Mouse (Mus musculus) midbrain, embryonic 13.5 days (tissue): Measurements from ENCODE around the gene Rgs6. TPM values are rescaled to one million over a fixed set of nuclear protein-coding genes. Genes with fewer than 3 reads are reported as not detected.

Experiments used
- ATAC-seq: fragments of 200-750 bp; cut with Nextera tagmentation; 2 replicates; pipeline ENCODE4 v1.8.0; 2017; ENCODE audit warnings: mild to moderate bottlenecking, moderate TSS enrichment, moderate library complexity
- H3K27ac ChIP-seq: fragments of 300-500 bp; sonication (generic); 2 replicates; pipeline ENCODE4 v1.5.1; 2015; ENCODE audit warnings: inconsistent platforms, mild to moderate bottlenecking, moderate library complexity
- H3K27me3 ChIP-seq: fragments of 300-500 bp; sonication (generic); 2 replicates; pipeline ENCODE4 v1.6.1; 2015; ENCODE audit warnings: mild to moderate bottlenecking, inconsistent platforms
- H3K36me3 ChIP-seq: fragments of 300-500 bp; sonication (generic); 2 replicates; pipeline ENCODE4 v1.6.1; 2015; ENCODE audit warnings: mild to moderate bottlenecking, inconsistent platforms
- H3K4me1 ChIP-seq: fragments of 300-500 bp; sonication (generic); replicated peaks from 2 replicates; pipeline ENCODE4 v1.6.1; 2015; ENCODE audit warnings: inconsistent platforms
- H3K4me2 ChIP-seq: fragments of 300-500 bp; sonication (generic); replicated peaks from 2 replicates; pipeline ENCODE4 v1.6.1; 2015; ENCODE audit warnings: moderate library complexity, mild to moderate bottlenecking, inconsistent platforms
- H3K4me3 ChIP-seq: fragments of 300-500 bp; sonication (generic); replicated peaks from 2 replicates; pipeline ENCODE4 v1.5.1; 2015; ENCODE audit warnings: mild to moderate bottlenecking, inconsistent platforms
- H3K9ac ChIP-seq: fragments of 300-500 bp; sonication (generic); replicated peaks from 2 replicates; pipeline ENCODE4 v1.6.1; 2015; ENCODE audit warnings: mild to moderate bottlenecking, inconsistent platforms
- H3K9me3 ChIP-seq: fragments of 300-500 bp; sonication (generic); 2 replicates; pipeline ENCODE4 v1.6.1; 2016; ENCODE audit warnings: mild to moderate bottlenecking, inconsistent platforms
- WGBS: fragments of 180-500 bp; shearing (Covaris S2); methylation state at CpG from one replicate; pipeline ENCODE4 v1.1.7; 2015; 5-methylcytosine and 5-hydroxymethylcytosine counted together
- polyA plus RNA-seq: library from polyadenylated mRNA; unstranded; fragments of >200 nt; fragmentation: Nextera tagmentation; extraction: Ambion mirVana; gene quantifications from 2 replicates; pipeline ENCODE4 v1.2.1, GENCODE M21; 2015

The Rgs6 gene
- polyA plus RNA-seq, 1 experiment from 2014 or later, result 11.6 TPM

DNA sequence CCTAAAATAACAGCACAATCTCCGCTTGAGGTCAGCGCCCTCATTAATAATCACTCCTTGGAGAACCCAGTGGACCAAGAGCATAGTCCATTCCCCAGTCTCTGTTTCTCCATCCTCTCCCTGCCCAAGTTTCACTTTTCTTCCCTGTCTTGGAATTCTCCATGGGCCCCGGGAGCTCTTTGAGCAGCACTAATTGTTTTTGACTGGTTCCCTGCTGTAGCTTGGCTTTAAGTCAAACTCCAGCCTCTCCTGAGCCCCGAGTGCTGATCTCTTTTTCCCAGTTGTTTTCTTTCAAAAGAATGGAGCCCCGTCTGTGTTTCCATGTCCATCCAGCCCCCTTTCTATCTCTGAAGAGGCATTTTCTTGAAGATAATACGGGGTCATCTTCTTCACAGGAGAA lies 12.3 kb downstream of the Rgs6 start:
- Histone ChIP-seq H3K4me1 (0 out of 2 replicates have a peak, but pooled peaks cover 6% of the 10 kb centered on the region), H3K27me3 (no peaks in the 10 kb centered on the region), H3K9ac (no peak overlapping the region), H3K36me3 (no peaks in the 10 kb centered on the region), H3K27ac (no peak overlapping the region), H3K4me2 (no peak overlapping the region), H3K9me3 (no peaks in the 10 kb centered on the region), H3K4me3 (no peak overlapping the region)
- no peak for ATAC-seq
- 43% methylated on average over 6 of the region's 6 CpGs for WGBS

DNA sequence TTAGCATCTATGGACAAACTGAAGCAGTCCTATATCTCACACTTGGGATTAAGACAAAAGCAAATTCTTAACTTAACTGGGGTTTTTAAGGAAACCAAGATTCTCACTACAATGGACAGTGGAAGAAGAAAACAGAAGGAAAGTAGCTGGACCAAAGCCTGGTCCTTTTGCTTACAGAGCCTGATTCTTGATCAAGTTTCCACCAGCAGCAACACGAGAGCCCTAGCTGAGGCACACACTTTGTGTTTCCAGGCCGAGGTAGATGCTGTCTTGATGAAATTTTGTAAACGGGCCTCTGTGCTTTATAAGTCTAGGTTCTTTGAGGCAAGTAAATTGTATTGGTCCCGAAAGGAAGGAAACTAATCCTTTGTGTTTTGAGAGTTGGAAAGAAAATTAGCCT lies 14.7 kb downstream of the Rgs6 start:
- Histone ChIP-seq H3K4me3 (no peak overlapping the region), H3K9me3 (no peaks in the 10 kb centered on the region), H3K27ac (no peak overlapping the region), H3K4me2 (no peak overlapping the region), H3K27me3 (no peaks in the 10 kb centered on the region), H3K36me3 (no peaks in the 10 kb centered on the region), H3K4me1 (0 out of 2 replicates have a peak, but pooled peaks cover 6% of the 10 kb centered on the region), H3K9ac (no peak overlapping the region)
- WGBS, result 71% methylated on average over 4 of the region's 4 CpGs
- ATAC-seq, result no peak

DNA sequence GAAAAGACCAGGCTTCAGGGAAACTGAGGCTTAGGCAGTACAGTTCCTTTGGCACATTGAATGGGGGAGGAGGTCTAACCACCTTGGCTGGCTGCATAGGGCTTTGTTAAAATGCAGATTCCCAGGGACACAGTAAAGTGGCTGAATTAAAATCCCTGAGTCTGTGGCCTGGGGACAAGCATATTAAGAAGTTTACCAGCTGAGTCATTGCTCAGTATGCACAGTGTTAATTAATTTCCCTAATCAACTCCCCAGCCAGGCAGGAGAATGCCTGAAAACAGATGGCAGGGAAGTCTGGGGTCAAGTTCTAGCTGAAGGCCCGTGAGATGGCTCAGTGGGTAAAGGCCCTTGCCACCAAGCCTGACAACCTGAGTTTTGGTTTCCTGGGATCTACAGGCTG lies 15.2 kb downstream of the Rgs6 start:
- no peak for ATAC-seq
- Histone ChIP-seq H3K4me1 (0 out of 2 replicates have a peak, but pooled peaks cover 6% of the 10 kb centered on the region), H3K4me3 (no peak overlapping the region), H3K36me3 (no peaks in the 10 kb centered on the region), H3K9ac (no peak overlapping the region), H3K9me3 (no peaks in the 10 kb centered on the region), H3K27me3 (no peaks in the 10 kb centered on the region), H3K27ac (no peak overlapping the region), H3K4me2 (no peak overlapping the region)
- 44% methylated on average over 1 of the region's 1 CpGs for WGBS

DNA sequence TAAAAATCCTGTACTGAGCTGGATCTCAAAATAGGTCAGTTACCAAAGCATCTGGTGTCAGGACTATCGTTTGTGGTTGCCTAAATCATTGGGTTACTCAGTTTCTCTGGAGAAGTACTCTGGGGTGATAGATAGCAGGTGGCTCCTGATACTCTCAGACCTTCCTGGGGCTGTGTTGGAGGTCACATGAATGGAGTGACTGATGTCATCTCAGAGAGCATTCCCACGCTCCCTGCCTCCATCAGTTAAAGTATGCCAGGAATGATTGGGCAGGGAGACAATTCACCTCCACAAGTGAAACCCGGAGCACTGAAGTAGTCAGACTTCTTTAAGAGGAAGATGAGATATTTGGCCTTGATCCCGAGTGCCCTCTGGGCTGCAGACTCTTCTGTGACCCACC lies 15.9 kb downstream of the Rgs6 start:
- 0 out of 2 replicates have a peak, but pooled peaks cover 6% of the 10 kb centered on the region for H3K4me1 ChIP-seq
- H3K36me3 ChIP-seq, result no peaks in the 10 kb centered on the region
- H3K4me3 ChIP-seq, result no peak overlapping the region
- no peaks in the 10 kb centered on the region for H3K27me3 ChIP-seq
- ATAC-seq, result no peak
- whole genome bisulfite sequencing, result 89% methylated on average over 4 of the region's 4 CpGs
- H3K4me2 ChIP-seq, result no peak overlapping the region
- no peak overlapping the region for H3K27ac ChIP-seq
- H3K9me3 ChIP-seq, result no peaks in the 10 kb centered on the region
- H3K9ac ChIP-seq, result no peak overlapping the region

DNA sequence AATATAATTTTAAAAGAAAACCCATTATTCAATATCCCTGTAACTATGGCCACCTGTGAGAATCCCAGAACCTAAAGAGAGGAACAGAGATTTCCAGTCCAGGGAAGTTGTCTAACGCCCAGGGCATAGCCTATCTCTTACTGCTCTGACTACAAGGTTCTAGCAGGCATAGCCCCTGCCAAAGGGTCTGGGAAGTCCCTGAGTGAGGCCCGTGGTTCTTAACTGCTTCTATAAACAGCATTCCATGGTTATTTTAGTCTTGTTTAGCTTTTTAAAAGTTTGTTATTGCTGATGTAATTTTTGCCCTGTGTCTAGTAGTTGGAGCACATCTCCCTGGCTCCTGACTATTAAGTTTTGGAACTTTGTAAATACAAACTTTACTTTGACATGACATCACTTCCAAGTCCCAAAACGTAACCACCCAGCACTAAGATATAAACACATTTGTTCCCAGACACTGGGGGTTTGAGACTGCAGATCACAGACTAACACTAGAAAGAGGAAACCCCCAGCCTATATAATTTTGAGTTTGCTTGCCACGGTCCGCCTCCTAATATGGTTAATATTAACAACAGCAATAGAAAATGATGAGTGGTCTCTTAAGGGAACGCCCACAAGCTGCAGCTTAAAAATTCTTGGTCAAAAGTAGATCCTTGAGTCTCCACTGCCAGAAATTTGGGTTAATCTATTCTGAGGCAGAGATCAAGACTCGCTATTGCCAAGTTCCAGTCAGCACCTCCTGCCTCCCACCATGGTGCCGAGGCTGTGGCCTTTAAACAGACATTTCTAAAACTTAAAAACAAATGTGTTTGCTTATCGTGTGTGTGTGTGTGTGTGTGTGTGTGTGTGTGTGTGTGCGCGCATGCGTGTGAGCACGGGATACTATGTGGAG lies 24.9 kb downstream of the Rgs6 start:
- 92% methylated on average over 13 of the region's 13 CpGs for WGBS
- peaks cover 13% of the 10 kb centered on the region for H3K4me1 ChIP-seq

DNA sequence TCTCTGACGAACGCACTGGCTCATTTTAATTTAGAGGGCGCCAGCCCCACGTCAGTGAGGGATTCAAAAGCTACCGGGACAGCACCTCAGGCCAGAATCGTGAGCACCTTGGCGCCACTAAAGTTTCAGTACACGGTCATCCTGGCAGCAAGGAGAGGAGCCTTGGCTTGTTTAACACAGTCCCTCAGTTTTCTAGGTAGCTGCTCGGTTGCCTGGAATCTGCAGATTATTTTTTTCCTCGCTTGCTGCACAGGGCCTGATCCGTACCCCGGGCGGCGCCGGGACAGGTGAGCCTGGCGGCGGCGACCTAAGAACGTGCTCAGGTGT lies 28.4 kb downstream of the Rgs6 start:
- peak overlapping the region; percentile 63 for H3K4me3 ChIP-seq
- peaks cover 13% of the 10 kb centered on the region for H3K4me1 ChIP-seq
- no peak for ATAC-seq
- H3K4me2 ChIP-seq, result peak overlapping the region; percentile 89
- peaks cover 46% of the 10 kb centered on the region for H3K27me3 ChIP-seq
- no peaks in the 10 kb centered on the region for H3K36me3 ChIP-seq
- peak overlapping the region; percentile 72 for H3K9ac ChIP-seq
- no peaks in the 10 kb centered on the region for H3K9me3 ChIP-seq
- no peak overlapping the region for H3K27ac ChIP-seq
- WGBS, result 2% methylated on average over 19 of the region's 19 CpGs

More for the DNA sequence above, 24.9 kb downstream of the Rgs6 start:
- Histone ChIP-seq H3K27ac (no peak overlapping the region), H3K9ac (no peak overlapping the region), H3K4me3 (no peak overlapping the region), H3K27me3 (peaks cover 23% of the 10 kb centered on the region), H3K36me3 (no peaks in the 10 kb centered on the region), H3K9me3 (no peaks in the 10 kb centered on the region), H3K4me2 (no peak overlapping the region)
- no peak for ATAC-seq

DNA sequence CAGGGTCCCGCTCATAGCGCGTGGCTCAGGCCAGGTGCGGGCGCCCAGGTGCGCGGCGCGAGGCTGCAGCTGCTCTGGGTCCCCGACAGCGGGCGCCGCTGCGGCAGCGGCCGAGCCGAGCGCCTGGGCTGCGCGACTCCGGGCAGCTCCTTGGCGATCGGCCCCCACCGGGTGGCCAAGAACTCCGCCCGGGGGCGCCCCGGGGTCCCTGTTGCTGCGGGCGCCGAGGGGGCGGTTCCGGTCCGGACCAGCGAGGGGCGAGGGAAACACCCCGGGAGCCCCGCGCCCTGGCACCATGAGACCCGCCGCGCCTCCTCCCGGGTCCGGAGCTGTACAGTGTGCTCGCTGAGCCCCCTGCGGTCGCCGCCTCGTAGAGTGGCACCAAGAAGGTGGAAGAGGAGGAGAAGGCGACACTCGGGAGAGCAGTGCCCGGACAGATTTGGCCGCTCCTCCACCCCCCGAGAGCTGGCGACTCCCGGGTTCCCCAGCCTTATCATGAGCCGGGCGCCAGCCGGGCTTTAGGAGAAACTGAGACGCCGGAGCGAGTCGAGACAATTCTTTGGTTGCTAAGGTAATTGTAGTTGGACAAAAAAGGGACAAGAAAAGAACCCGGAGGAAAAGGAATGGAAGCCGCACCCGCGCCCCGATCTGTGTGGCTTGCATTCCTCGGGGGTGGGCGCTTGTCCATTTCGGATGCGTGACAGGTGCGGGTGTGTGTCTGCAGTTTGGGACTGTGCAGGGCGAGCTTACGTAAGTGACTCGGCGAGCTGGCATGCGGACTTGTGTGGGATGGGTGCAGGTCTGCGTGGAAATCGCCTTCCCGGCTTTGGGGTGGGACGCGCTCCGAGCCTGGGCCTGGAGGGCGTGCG lies 29.0 kb downstream of the Rgs6 start:
- under 1% methylated on average over 86 of the region's 86 CpGs for WGBS
- no peaks in the 10 kb centered on the region for H3K36me3 ChIP-seq
- H3K4me3 ChIP-seq, result peak overlapping the region; percentile 63
- peak; percentile 92 for ATAC-seq
- H3K9me3 ChIP-seq, result no peaks in the 10 kb centered on the region
- H3K4me1 ChIP-seq, result peaks cover 13% of the 10 kb centered on the region
- 0 out of 2 replicates have a peak overlapping the region, but pooled peaks have one; percentile 16 for H3K27ac ChIP-seq
- H3K4me2 ChIP-seq, result peak overlapping the region; percentile 89
- peak overlapping the region; percentile 72 for H3K9ac ChIP-seq
- H3K27me3 ChIP-seq, result peaks cover 46% of the 10 kb centered on the region

DNA sequence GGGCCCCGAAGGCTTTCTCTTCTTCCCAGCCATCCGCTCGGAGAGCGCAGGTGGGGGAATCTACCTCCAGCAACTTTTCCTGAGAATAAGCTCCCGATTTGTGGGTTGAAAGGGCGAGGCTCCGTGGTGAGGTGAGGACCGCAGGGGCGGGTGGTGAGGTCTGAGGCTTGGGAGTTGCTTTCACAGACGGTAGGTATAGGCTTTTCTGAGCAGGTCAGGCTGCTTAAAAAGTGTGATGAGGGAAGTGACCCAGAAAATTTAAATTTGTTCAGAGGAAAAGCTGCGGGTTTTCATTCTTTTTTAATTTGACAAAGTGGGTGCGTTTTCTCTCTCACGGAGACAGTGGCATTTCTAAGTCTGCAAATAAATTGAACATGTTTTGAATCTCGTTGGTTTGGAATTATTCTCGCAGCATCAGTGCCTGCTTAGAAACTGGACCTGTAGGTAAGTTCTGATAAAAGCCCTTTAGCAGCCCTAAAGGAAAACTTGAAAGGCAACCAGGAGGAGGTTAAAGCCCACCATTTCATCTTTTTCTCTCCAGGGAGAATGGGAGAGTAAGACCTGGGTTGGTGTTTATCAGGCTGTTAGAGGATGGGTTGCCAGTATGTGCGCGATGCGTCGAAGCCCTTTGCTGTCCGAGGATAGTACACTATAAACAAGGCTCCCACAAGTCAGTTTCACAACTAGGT lies 29.7 kb downstream of the Rgs6 start:
- H3K9ac ChIP-seq, result peak overlapping the region; percentile 72
- H3K27ac ChIP-seq, result no peak overlapping the region
- ATAC-seq, result no peak
- peaks cover 46% of the 10 kb centered on the region for H3K27me3 ChIP-seq
- H3K9me3 ChIP-seq, result no peaks in the 10 kb centered on the region
- WGBS, result 21% methylated on average over 20 of the region's 20 CpGs
- no peaks in the 10 kb centered on the region for H3K36me3 ChIP-seq
- peaks cover 13% of the 10 kb centered on the region for H3K4me1 ChIP-seq
- H3K4me3 ChIP-seq, result peak overlapping the region; percentile 63
- H3K4me2 ChIP-seq, result peak overlapping the region; percentile 89

DNA sequence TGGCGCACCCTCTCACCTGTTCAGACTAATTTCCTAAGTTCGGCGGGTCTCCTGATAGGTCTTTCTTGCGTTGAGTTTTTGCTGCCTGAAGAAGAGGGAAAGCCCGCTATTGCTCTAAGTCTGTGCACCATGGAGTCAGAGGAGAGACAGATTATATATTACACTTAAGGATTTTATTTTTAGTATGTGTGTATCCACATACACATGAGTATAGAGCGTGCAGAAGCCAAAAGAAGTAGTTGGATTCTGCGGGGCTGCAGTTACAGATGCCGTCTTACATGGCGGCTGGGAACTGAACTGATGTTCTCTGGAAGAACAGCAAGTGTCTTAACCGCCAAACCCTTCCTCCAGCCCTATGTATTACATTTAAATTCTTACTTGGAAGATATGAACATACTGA lies 52.3 kb downstream of the Rgs6 start:
- H3K27me3 ChIP-seq, result no peaks in the 10 kb centered on the region
- H3K4me2 ChIP-seq, result no peak overlapping the region
- H3K9me3 ChIP-seq, result no peaks in the 10 kb centered on the region
- H3K4me1 ChIP-seq, result no peaks in the 10 kb centered on the region
- H3K4me3 ChIP-seq, result no peak overlapping the region
- no peak overlapping the region for H3K9ac ChIP-seq
- no peak overlapping the region for H3K27ac ChIP-seq
- WGBS, result 94% methylated on average over 10 of the region's 10 CpGs
- ATAC-seq, result no peak
- H3K36me3 ChIP-seq, result no peaks in the 10 kb centered on the region

DNA sequence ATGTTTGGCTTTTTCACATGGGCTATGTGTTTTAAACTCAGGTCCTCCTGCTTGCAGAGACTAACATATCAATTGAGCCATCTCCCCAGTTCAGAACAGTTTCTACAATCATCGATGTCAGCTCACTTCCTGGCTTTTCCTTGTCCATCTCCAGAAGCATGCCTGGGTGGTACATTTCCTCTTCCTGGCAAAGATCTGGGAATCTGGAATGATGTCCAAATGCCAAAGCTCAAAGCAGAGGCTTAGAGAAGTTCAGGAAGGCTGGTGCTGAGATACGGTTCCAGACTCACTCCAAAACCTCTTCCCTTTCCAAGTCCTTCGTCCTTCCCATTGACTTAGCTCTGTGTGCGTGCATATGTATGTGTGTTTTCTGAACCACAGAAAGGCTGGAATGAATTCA lies 59.8 kb downstream of the Rgs6 start:
- H3K27me3 ChIP-seq, result no peaks in the 10 kb centered on the region
- H3K36me3 ChIP-seq, result no peaks in the 10 kb centered on the region
- H3K9me3 ChIP-seq, result no peaks in the 10 kb centered on the region
- no peak overlapping the region for H3K27ac ChIP-seq
- no peak overlapping the region for H3K9ac ChIP-seq
- WGBS, result 91% methylated on average over 4 of the region's 4 CpGs
- H3K4me2 ChIP-seq, result no peak overlapping the region
- H3K4me1 ChIP-seq, result no peaks in the 10 kb centered on the region
- H3K4me3 ChIP-seq, result no peak overlapping the region
- ATAC-seq, result no peak

DNA sequence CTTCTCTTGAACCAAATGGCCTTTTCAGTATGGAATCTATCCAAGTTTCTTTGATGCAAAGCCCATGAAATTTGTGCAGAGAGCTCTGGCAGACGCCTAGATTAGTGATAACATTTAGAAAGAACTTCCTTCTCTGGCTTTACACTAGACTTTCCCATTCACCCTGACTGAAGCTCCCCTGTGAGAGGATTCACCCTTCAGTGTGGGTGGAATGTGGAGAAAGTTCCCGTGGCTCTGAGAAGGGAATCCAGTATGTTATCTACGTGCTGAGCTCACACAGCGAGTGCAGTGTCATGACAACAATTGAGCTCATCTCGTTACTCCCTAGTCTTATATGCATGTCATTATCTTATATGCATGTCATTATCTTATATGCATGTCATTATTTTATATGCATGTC lies 61.9 kb downstream of the Rgs6 start:
- no peak overlapping the region for H3K27ac ChIP-seq
- H3K4me1 ChIP-seq, result no peaks in the 10 kb centered on the region
- no peaks in the 10 kb centered on the region for H3K36me3 ChIP-seq
- H3K9ac ChIP-seq, result no peak overlapping the region
- H3K27me3 ChIP-seq, result no peaks in the 10 kb centered on the region
- no peak overlapping the region for H3K4me3 ChIP-seq
- ATAC-seq, result no peak
- WGBS, result 66% methylated on average over 5 of the region's 5 CpGs
- H3K9me3 ChIP-seq, result no peaks in the 10 kb centered on the region
- no peak overlapping the region for H3K4me2 ChIP-seq

DNA sequence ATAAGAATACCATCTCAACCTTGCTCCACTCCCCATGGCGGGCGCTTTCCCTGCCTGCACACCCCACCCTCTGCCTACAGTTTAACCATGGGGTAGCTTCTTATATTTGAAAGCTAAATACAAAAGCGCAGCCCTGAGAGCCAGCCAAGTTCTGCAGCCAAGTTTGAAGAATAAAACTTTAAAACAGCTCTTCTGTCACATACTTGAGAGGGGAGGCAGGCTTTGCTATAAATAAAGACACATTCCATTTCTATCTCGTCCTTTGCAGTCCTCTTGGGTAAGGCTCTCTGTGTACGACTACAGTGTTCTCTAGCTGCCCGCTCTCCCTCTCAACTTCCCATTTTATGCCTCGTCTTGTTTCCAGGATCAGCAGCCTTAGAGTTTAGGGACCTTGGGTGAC lies 76.5 kb downstream of the Rgs6 start:
- Histone ChIP-seq H3K4me2 (no peak overlapping the region), H3K4me1 (no peaks in the 10 kb centered on the region), H3K9ac (no peak overlapping the region), H3K4me3 (no peak overlapping the region), H3K27me3 (no peaks in the 10 kb centered on the region), H3K36me3 (no peaks in the 10 kb centered on the region), H3K9me3 (no peaks in the 10 kb centered on the region), H3K27ac (no peak overlapping the region)
- no peak for ATAC-seq
- 78% methylated on average over 7 of the region's 7 CpGs for WGBS
